Mouse (Mus musculus): ENCODE measurements at regions not wholly inside any gene's neighbourhood (a gene's known extent, or its start where the extent isn't known, plus 50 kb on each side); places are given as distances from the start of the nearest gene placed in this dataset.

DNA sequence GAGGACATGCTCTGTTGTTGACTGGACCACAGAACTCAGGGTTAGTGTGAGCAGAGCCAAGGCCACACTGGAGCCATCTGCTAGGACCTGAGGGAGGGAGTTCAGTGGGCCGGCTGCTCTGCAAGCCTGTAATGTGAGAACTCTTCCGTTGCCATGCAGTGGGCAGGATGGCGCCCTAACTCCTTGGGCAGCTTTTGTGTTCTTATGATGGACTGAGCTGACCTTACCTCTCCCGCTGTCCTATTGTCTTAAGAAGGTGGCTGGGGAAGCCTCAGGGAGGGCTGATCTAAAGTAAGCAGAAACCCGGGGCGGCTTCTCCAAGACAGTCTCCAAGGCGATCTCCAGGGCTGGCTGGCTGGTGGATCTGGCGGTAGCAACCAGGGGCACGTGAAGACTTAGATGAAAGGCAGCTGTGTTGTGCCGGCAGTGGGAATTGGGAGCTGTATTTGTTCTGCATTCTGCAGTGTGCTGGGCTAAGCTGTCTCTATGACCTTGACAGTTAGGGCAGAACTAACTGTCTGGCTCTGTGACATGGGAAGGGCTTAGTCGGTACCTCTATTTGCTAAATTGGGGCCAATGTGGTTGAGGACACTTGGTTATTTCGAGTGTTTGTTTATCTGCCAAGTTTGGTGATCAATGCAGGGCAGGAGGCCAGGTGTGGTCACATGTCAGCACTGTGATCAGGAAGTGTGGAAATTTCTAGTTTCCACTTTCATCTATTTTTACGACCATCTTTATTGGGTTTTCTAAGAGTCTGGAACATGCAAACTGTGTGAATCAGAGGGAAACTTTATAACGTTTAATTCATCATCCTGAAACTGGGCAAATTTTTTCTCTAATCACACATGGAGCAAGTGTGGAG is 843.1 kb upstream of the Car8 start:
- no peak for DNase-seq

- no peak for DNase-seq
Observed at GRCm38 (mm10) chr4:9080821-9081493, 842.1 kb upstream of the Car8 start.

GRCm38 (mm10) chr4:9079828-9080245 is 841.0 kb upstream of the Car8 start:
- DNase-seq: no peak

DNA sequence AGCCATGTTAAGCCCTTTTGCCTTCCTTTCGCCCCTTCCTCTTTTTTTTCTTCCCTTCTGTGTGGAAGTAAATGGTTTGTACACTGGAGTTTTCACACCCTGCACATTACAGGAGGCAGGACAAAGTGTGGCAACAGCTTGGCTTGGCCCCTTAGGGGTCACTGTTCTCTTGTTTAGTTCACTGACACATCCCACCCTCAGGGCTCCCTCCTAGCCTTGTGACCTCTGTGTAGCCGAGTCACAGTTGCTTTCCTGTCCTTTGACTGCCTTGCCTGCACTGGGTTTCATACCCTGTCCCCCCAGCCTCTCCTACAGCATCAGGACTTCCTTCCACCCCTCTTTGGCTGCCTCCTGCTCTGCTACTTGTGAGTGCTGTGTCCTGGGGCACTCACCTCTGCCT is 835.6 kb upstream of the Car8 start:
- no peak for DNase-seq

DNA sequence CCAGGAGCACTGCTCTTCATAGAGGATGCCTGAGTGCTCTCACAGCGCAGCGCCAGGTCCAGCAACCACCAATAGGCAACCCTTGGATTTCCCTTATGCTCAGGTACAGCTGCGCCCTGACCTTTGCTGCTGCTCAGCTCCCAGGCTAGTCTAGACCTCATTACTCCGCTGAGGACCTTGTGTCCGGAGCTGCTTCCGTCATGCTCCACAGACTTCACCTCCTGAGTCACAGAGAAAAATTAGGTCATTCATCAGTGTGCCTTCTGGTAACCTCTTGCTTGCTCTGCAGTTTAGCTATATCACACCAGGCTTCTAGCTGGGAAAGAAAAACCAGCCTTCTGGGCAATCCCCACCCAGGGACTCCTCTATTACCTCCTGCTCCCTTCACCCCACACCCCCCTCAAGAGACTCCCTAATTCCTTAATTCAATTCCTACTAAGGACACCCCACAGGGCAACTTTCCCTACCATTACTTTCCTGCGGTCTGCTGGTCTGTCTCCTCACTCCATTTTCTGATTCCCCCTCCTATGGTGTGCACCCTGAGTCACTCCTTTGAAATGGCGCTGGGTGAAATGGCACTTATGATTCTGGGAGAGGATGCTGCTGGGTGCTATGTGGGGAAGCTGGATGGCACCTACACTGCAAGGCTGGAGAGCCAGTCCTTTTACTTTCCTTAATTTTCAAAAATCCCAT is 835.0 kb upstream of the Car8 start:
- no peak for DNase-seq

GRCm38 (mm10) chr4:9072321-9072720 is 833.5 kb upstream of the Car8 start:
- DNase-seq: no peak

GRCm38 (mm10) chr4:9067874-9068273 is 829.0 kb upstream of the Car8 start:
- DNase-seq: no peak

GRCm38 (mm10) chr4:9065981-9066815 is 827.4 kb upstream of the Car8 start:
- no peak for DNase-seq

DNA sequence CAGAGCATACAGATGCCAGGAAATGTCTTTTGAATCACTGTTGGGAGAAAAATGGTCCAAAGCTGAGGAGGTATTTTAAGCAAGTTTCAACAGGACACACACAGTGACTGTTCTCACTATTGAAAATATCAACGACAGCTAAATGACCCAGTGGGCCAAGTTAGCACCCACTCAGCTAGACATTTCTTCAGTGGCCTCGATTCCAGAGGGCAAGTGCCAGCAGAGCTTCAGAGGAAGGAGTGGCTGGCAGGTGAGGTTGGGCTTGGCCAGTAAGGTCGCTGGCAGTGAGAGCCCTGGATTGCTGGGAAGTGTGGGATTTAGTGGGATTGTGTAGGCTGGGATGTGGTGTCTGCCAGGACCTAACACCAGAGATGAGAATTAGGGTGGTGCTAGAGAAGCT is 823.1 kb upstream of the Car8 start:
- DNase-seq: no peak

- DNase-seq: no peak
Observed at GRCm38 (mm10) chr4:9060221-9060620, 821.4 kb upstream of the Car8 start.

GRCm38 (mm10) chr4:9057676-9058075 is 818.8 kb upstream of the Car8 start:
- DNase-seq: no peak

GRCm38 (mm10) chr4:9057113-9057512 is 818.3 kb upstream of the Car8 start:
- no peak for DNase-seq

DNA sequence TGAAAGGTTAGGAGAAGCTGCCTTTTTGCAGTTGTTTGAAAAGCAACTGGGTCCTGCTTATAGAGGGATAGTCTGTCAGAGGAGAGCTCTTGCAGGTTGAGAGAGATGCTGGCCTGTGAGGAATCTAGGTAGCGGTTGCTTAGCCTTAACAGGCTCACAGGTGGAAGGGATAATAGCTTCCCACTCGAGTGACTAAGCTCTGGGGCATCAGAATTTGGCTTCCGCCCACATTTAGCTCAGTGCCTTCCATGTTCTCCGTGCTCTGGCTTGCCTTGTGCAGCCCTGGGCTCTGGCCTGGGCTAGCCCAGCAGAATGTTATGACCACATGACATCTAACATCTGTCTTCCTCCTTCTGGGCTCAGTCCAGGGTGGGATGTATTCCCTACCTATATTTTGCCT is 817.0 kb upstream of the Car8 start:
- no peak for DNase-seq

DNA sequence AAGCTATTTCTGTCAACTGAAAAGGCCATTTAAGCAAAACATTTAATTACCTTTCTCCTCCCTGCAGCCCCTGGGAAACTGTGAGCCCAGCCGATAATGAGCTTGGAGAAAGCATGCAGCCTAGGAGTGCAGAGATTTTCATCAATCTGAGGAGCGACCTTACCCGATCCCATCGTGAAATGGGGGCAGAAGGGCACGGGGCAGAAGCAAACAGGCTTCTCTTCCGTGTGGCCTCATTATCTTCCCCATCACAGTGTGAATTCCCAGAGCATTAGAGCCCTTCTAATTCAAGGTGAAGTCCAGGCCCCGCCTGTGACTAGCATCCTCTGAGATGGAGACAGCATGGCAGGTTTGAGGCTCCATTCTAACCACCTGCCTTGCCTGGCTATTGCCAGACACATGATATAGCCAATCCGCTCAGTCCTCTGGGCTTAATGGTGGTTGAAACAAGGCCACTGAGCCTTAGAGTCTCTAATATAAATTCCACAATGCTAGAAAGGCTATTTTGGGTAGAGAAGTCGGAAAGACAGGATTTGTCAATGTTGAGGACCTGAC is 816.5 kb upstream of the Car8 start:
- DNase-seq: no peak

GRCm38 (mm10) chr4:9048817-9049216 is 810.0 kb upstream of the Car8 start:
- DNase-seq: no peak

- no peak for DNase-seq
Observed at GRCm38 (mm10) chr4:9047151-9047550, 808.3 kb upstream of the Car8 start.

DNA sequence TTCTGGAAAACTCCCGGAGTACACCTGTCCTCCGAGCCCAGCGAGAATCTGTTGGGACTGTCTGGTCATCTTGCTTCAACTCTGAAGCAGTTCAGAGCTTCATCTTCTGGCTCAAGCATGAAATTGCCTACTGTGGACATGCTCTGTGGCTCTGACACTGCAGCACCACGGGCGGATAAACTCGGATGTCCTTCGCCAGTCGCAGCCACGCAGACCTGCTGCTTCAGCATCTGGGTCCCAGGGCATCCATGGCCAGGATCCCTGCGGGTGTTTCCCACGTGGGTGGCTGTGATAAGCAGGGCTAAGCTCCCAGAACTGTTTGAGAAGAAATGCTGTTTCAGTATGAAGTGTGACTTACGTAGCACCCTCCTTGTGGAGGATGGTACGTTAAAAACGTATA is 807.6 kb upstream of the Car8 start:
- no peak for DNase-seq

- no peak for DNase-seq
Observed at GRCm38 (mm10) chr4:9046030-9046429, 807.2 kb upstream of the Car8 start.

DNA sequence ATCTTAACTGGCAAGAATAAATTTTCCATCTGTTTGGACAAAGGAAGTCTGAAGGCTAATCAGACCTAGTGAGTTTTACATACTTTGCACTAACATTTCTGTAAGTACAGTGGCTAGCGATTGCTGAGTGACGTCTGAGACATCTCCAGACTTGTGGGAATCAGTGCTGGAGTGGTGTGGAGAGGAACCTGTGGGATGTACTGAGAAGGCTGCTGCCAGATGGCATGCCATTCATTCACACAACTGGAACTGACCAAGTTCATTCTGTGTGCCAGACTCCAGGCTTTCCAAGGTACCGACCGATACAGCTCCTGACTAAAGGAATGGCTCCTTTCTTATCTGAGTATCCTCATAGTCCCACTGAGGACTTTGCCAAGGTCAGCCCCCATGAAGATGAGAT is 797.2 kb upstream of the Car8 start:
- no peak for DNase-seq

DNA sequence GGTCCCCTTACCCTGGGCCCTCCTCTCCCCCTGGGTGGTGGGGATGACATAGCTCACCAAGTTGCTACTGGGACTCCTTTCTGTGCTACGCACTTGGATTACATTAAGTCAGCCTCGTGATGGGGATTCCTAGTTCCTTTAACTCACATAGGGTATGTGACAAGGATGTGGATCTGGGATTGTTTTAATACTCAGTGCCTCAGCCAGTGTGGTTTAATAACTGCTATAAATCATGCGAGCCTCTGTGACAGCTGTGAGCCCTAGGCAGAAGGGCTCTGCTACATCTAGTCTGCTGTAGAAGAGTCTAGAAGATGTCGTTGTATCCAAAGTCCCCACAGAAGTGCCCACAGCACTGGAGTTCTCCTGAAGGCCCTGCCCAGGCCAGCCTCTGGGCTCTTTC is 796.5 kb upstream of the Car8 start:
- DNase-seq: no peak

- DNase-seq: no peak
Observed at GRCm38 (mm10) chr4:9034280-9034679, 795.4 kb upstream of the Car8 start.

DNA sequence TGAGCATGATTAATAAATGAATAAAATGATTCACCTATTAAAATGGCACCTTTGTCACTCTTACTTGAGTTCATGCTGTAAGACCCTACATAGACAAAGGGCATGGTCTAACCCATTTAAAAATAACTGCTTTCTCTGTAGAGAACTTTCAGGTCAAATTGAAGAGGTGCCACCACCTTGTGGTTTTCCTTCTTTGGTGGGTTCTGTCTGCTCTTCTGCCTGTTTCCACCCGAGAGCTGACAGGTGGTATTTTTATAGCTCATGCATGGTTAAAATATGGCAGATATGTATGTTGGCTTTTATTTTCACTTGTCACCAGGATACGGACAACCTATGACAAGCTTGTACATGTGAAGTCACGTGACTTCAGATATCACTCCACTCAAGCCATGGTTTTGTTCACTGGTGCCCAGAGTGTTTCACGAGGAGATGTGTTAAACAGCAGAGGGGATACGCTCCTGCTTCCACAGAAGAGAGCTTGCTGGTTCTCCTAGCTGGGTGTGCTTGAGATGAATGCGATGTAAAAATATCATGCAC is 794.3 kb upstream of the Car8 start:
- no peak for DNase-seq

All from B cell, adult 2 months (primary cell).